Mouse (Mus musculus): Measurements from ENCODE around the gene Vwa8.

Gene Vwa8

DNA sequence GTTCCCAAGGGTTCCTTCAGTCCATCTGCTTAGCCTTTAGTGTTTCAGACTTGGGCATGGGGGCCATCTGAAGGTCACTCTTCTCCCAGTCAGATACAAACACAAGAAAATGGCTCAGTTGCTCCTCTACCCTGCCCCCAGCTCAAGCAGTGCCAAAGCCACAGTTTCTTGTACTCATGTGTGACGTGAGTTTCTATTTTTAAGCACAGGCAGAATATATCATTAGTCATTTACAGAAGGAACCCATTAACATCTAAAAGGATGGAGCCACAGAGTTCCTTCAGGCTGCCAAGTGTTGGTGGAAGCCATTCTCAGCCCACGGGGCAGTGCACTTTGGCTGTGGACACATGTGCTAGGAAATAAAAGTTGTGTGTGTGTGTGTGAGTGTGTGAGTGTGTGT lies 240.6 kb downstream of the Vwa8 start:
- DNase-seq (ENCODE audit: low spot score in 2 of 2), result no peak

GRCm38 (mm10) chr14:79097181-79097580 lies 248.3 kb downstream of the Vwa8 start:
- DNase-seq (ENCODE audit: low spot score in 2 of 2), result no peak

GRCm38 (mm10) chr14:79106655-79107515 lies 258.0 kb downstream of the Vwa8 start:
- DNase-seq (ENCODE audit: low spot score in 2 of 2), result peak; percentile 38 to 77

- no peak for DNase-seq (ENCODE audit: low spot score in 2 of 2)
These were observed 260.5 kb downstream of the Vwa8 start for GRCm38 (mm10) chr14:79109375-79109774.

DNA sequence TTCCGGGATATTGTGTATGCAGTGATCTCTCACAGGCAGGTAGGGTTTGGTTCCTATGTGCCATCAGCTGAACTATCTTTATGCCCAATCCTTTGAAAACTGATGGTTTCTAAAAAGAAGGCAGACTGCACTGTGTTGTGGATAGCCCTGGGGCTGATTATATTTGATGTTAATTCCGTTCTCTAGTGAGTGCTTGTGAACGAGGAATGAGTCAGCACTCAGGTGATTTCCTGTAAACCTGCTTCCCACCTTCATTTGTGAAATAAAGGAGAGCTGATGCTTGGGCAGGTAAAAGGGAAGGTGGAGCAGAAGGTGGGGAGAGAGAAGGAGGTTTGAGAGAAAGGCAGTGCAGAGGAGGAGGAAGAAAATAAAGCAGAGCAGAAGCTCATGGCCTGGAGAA lies 261.2 kb downstream of the Vwa8 start:
- no peak for DNase-seq (ENCODE audit: low spot score in 2 of 2)

DNA sequence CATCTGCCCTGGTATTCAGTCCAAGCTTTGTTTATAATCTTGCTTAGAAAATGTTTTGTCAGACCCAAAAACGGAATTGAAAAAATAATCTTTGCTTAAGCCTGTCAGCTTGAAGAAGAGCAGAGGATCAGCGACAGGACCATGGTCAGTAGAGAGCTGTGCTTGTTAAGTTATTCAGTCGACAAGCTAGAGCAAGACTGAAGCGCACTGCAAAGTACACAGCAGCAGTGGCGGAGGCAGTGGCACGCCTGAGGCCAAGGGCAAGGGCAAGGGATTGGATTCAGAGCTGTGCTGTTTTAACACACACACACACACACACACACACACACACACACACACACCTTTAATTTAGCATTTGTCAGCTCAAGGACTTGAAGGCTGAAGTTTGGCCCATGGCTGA lies 263.2 kb downstream of the Vwa8 start:
- DNase-seq (ENCODE audit: low spot score in 2 of 2), result no peak

- DNase-seq (ENCODE audit: low spot score in 2 of 2), result no peak
These were observed 265.9 kb downstream of the Vwa8 start for GRCm38 (mm10) chr14:79114526-79115383.

DNA sequence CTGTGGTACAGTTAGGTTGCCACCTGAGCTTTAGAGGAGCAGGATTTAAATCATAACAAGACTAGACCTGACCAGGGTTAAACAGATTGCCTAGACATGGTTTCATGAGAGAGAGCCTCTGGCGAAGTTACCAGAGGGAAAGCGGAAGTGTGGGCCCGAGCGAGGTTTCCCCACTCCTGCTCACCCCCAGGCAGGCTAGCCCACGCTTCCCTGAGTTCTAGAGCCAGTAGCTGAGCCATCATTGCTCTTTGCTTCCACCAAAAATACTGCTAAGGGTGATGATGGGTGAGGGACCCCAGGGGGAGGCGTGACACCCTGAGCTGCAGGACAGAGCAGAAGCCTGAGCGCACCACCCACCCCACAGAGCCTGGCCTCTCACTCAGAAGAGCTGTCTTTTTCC lies 269.6 kb downstream of the Vwa8 start:
- DNase-seq (ENCODE audit: low spot score in 2 of 2), result no peak

GRCm38 (mm10) chr14:79119354-79119753 lies 270.5 kb downstream of the Vwa8 start:
- DNase-seq (ENCODE audit: low spot score in 2 of 2), result no peak

GRCm38 (mm10) chr14:79120681-79121080 lies 271.8 kb downstream of the Vwa8 start:
- DNase-seq (ENCODE audit: low spot score in 2 of 2), result no peak

DNA sequence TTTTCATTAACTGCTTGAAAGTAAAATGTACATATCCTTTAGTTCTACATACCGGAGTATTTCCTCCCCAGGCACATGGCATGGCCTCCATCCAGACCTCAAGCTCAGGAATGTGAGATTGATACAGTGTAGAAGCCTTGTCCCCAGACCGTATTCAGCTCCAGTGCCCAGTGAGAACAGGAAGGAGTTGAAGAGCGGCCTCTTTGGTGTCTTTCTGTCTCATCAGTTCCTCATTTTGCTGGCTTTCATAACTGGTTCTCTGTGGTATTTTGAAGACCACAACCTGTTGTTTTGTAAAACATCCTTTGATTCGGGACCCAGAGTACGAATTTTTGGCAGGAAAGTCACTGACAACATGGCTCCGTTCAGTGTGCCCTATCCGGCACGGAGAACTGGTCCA lies 274.6 kb downstream of the Vwa8 start:
- DNase-seq (ENCODE audit: low spot score in 2 of 2), result no peak

DNA sequence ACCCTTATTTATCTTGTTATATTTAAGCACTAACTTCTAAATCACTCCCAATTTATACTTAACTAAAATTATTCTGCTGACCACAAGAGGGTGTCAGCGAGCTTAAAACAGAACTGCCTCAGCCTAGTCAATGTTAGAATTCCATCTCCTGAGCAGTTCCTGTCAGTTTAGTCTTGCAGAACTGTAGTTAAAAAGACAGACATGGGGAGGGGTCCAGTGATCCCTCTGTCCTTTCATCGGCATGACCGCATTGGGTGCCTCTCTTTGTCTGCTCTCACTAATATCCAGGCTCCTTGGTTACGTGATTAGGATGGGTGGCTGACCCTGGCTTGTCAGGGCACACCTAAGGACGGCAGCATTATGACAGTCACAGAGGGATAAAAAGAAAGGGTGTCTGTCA lies 275.8 kb downstream of the Vwa8 start:
- DNase-seq (ENCODE audit: low spot score in 2 of 2), result no peak

- no peak for DNase-seq (ENCODE audit: low spot score in 2 of 2)
These were observed 277.3 kb downstream of the Vwa8 start for GRCm38 (mm10) chr14:79126176-79126575.

GRCm38 (mm10) chr14:79134891-79135334 lies 286.1 kb downstream of the Vwa8 start:
- no peak for DNase-seq (ENCODE audit: low spot score in 2 of 2)

- no peak for DNase-seq (ENCODE audit: low spot score in 2 of 2)
These were observed 286.6 kb downstream of the Vwa8 start for GRCm38 (mm10) chr14:79135441-79135840.

- DNase-seq (ENCODE audit: low spot score in 2 of 2), result no peak
These were observed 287.7 kb downstream of the Vwa8 start for GRCm38 (mm10) chr14:79136585-79136984.

DNA sequence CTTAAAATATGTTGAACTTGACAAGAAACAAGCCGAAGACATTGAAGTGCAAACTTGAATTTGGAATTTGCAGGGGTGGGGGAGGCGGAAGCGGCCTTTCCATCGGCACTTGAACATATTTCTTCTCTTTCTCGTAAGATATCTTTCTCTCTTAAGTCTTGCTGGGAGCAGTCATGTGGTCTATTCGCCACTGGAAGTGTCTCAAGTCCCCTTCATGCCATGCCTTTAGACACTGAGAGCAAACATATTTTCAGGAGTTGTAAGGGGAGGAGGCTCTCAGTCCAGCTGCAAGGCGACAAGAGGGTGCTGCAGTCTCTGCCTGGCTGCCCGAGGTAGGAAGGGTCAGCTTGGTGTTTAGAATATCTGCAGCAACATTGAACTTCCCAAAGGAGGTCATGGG lies 288.2 kb downstream of the Vwa8 start:
- DNase-seq (ENCODE audit: low spot score in 2 of 2), result no peak

DNA sequence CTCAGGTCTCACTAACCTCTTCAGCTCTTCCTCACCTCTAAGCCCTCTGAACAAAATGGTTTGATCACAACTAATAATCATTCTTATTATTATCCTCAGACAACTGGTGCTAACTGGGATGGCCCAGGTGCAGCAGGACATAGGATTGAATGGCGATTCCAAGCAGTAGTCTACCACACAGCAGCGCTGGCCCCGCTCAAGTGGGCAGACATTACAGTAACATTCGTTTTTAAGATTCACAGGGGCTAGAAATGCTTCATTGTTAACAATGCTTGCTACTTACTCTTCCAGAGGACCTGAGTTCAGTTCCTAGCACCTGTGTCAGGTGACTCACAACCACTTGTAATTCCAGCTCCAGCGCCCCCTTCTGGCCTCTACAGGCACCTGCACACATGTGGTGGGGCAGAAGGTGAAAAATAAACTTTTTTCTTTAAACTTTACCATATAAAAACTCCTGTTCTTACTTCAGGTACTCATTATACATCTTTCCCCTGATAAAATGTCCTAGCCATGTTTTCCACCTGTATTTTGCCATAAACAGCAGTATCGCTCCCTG lies 290.3 kb downstream of the Vwa8 start:
- no peak for DNase-seq (ENCODE audit: low spot score in 2 of 2)

DNA sequence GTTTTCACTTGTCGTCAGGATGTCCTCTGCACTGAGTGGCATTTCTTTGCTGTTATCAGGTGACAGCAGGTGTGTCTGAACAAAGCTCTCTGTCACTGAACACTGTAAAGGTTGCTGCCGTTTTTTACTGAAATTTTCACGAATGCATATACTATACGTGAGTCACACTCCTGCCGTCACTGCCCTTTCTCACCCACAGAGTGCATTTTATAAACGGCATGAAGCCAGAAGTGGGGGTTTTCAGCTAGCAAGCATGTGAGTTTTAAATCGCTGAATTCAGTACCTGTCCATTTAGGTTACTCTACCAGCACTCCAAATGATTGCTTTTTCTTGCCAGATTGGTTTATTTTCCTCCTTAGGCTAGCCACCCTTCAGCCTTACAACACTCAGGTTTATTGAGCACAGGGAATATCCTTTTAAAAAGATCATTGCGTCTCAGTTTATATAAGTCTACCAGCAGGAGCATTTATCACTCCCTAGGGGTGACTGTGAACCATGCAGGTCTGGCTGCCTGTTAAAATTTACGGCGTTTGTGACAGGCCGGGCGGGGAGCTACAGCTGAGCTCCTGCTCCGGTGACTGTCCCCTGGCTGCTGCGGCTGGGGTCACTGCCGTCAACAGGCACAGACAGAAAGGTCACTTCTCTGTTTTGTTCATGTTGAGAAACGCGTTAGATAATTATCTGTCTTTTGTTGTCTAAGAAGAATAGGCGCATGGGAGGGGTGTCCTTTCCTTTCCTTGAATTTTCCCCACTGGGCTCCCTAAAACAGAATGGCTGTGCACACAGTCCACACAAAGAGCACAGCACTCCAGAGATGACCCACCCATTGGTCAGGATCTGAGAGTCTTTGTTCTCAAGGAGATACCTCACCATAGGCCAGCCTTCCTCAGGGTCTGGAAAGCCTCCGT lies 291.3 kb downstream of the Vwa8 start:
- DNase-seq (ENCODE audit: low spot score in 2 of 2), result no peak

- no peak for DNase-seq (ENCODE audit: low spot score in 2 of 2)
These were observed 292.0 kb downstream of the Vwa8 start for GRCm38 (mm10) chr14:79140826-79141219.

GRCm38 (mm10) chr14:79142342-79142741 lies 293.5 kb downstream of the Vwa8 start:
- DNase-seq (ENCODE audit: low spot score in 2 of 2), result no peak

Data from spleen, postnatal 4 days (tissue).